Mouse (Mus musculus) E14TG2a.4 (cell line): Measurements from ENCODE around the gene Cdkn2d.

Experiments
- CTCF ChIP-seq: conservative IDR thresholded peaks from 2 replicates; pipeline ENCODE4 v1.5.1; 2014; ENCODE audit warnings: low read length
- NANOG ChIP-seq: IDR thresholded peaks from 2 replicates; pipeline ENCODE4 v1.6.1; 2014; ENCODE audit warnings: borderline replicate concordance, low read length, mixed read lengths
- POU5F1 ChIP-seq: IDR thresholded peaks from 2 replicates; pipeline ENCODE4 v1.6.1; 2014; ENCODE audit warnings: low read length, borderline replicate concordance

DNA sequence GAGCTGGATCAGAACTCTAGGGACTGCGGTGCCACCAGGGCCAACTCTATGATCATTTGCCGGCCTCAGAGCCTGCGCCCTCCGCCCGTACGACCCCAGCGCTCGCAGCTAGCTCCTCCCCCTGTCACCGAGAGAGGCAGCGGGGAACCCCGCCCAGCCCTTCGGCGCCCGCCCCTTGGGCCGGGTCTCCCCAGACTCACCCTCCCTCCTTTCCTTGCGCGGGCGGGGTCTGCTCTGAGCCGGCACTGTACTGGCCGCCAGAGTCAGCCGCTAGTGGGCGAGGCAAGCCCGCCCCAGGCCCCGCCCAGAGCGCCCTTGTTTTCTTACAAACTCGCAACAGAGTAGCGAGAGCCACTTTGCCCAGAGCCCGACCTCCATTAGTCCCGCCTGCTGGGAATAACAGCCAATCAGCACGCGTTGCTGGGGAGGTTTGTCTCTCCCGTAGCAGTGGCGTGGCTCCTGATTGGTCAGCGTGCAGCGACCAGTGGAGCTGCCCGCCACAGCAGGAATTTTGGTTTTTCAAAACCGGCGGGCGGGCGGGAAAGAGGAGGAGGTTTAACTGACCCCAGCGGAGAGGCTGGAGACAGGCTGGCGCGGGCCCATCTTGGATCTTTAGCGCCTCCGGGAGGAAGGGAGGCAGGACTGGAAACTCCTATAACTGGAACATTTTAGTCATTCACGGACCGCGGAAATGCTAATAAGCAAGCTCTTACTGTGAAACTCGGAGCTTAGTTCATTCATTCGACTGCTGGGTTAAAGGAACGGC lies at the start of gene Cdkn2d:
- TF ChIP-seq CTCF (no peak), POU5F1 (no peak), NANOG (no peak)
